Mouse (Mus musculus): ENCODE data around the gene Slc25a22.
A peak's percentile ranks its signal among the peaks of the same experiment; 100 is the strongest.

Gene Slc25a22

GRCm38 (mm10) chr7:141437178-141438120, at the start of gene Slc25a22:
Slc25a22 (minus strand) TSS chr7:141437892.
- DNase-seq (ENCODE audit: low read depth, low spot score): peak; percentile 88

GRCm38 (mm10) chr7:141487141-141487540, 49.4 kb upstream of the Slc25a22 start:
- no peak for DNase-seq (ENCODE audit: low read depth, low spot score)

DNA sequence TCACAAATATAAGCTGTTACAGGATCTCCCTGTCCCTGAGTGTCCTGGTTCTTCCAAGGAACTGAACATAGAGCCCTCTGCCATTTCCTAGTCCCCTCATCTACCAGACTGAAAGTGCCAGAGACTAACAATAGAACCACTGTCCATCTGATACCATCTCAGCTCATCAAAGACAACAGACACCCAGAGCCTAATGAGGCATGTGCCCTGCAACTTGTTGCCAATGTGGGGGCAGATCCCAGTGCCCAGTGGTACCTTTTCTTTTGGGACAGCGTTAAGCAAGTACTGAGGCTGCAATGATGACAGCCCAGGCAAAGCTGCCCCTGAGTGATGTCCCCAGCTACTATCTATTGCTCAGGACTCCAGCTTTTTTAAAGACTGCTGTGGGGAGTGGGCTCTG, 48.5 kb upstream of the Slc25a22 start:
- no peak for DNase-seq (ENCODE audit: low read depth, low spot score)

GRCm38 (mm10) chr7:141485606-141486005, 47.9 kb upstream of the Slc25a22 start:
- DNase-seq (ENCODE audit: low read depth, low spot score): no peak

DNA sequence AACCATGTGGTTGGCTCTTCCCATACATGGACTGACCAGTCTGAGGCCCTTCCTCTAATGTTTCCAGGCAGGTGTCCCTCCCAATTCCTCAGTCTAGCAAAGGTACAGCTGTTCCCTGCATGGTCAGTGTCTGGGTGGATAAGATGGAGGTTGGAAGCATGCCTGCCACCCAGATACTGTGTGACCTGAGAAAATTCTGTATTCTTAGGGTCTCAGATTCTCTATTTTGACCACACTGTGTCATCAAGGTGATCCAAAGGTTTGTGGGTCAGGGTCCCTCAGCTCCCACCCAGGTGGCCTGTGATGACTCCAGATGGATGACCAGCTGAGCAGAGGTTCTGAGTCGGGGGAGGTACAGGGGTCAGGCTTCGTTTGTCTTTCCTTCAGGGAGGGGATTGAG, 47.5 kb upstream of the Slc25a22 start:
- DNase-seq (ENCODE audit: low read depth, low spot score): no peak

DNA sequence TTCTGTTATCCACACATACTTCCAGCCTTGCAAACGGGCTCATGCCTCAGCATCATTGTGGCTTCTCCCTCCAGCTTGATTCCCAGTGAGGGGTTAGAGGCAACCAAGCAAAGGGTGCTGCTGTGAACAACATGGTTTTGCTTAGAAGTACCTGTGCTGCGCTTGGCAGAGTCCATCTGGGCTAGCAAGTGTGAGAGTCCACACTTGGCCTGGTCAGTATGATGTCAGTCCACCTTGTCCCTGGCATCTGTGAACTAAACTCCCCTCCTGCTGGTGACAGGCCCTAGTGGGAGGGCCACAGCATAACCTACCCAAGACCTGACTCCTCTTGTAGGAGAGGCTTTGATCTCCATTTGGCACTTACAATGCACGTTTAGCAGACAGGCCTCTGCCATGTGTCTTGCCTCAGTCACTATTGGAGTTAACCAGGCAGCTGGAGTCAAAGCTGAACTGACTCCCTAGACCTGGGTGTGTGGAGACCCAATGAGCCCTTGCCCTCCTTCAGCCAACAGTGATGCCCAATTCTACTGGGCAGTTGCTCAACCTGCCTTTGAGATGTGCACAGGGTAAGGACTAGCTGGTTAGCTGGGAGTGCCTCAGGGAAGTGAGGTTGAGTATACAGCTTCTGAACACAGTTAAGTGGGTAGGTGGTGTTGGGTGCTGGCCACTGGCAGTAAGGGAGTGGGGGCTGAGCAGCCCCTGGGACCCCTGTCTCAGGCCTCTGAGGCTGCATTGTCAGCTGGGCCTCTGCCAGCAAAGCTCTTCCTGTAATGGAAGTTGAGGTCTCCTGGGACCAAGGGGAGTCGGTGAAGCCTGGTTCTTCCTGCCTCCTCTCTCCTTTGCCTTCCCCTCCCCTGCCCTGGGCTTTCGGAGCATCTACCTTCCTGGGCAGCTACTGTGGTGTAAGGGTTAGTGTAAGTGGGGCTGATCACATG, 46.8 kb upstream of the Slc25a22 start:
- DNase-seq (ENCODE audit: low read depth, low spot score): no peak

DNA sequence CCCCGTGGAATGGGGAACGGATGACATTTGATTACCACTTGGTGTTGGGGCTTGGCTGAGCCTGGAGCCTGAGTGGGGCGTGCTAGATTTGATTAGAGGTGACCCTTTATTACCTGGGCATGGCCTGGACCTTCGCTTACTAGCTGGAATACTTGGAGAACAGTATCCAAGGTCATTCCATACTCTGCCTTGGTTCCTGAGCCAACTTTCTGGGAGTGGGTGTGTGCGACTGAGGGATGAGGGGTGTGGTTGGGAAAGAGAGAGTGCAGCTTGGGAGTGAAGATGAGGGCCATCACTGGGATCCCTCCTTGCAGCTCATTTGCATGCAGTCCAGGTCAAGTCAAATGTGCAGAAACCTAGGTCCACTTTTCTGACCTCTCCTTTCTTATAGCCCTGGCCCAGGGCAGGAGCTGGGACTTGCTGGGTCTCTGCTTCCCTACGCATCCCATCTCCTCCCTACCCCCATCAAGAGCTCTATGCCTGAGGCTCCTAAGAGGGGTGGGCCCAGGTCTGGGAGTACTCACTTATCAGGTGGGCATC, 45.5 kb upstream of the Slc25a22 start:
- no peak for DNase-seq (ENCODE audit: low read depth, low spot score)

DNA sequence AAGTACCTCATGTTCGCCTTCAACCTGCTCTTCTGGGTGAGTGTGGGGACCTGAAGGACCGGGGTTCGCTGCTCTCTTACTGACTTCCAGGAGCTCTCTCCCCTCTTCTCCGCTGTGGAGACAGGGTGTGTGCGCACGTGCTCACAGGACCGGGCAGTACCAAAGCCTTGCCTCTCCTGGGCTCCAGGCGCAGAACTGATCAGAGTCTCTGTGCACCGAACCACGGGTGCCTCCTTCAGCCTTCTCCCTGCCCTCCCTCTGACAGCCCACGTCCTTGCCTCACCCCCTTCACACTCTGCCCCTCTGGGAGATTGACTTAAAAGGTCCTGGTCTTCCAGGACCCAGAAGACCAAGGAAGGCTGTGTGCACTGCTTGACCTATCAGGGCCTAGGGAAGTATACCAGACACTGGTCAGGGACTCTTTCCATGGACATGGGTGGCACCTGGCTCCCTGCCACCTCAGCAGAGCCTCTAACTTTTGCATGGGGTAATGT, 44.9 kb upstream of the Slc25a22 start:
- DNase-seq (ENCODE audit: low read depth, low spot score): no peak

DNA sequence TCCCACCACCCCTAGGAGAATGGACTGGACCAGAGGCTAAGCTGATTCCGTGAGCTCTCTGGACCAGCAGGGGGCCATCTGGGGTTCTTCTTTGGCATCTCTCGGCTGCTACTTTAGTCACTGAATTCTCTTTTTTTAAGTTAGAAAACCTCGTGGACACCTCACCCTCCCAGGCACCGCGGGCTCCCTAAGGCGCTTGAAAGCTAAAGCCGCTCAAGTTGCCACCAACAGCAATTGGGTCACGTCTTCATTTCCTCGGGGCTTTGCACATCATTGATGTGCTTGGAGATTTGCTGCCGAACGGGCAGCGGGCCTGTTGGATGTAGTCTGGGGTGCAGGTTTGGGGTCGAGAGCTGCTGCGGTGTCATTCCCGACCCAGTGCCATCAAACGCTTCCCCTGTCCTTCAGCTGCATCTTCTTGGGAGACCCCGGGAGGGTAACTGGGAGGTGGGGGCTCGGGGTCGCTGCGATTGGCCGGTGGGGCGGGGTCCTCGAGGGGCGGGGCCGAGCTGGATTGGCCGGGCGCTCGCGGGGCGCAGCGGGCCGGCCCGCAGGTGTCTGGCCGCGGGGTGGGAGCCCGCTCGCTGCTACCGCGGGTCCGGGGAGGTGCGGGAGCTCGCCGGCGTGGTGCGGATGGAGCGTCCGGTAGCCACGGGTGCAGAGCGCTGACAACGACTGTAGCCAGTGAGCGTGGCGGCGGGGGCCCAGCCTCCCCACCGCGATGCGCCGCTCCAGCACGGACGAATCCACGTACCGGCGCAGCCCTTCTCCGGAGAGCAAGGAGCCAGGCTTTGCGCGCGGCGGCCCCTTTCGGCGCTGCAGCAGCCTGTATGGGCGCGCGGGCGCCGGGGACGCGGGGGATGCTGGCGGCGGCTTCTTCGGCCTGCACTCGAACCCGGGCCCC, 44.1 kb upstream of the Slc25a22 start:
- DNase-seq (ENCODE audit: low read depth, low spot score): peak; percentile 65

DNA sequence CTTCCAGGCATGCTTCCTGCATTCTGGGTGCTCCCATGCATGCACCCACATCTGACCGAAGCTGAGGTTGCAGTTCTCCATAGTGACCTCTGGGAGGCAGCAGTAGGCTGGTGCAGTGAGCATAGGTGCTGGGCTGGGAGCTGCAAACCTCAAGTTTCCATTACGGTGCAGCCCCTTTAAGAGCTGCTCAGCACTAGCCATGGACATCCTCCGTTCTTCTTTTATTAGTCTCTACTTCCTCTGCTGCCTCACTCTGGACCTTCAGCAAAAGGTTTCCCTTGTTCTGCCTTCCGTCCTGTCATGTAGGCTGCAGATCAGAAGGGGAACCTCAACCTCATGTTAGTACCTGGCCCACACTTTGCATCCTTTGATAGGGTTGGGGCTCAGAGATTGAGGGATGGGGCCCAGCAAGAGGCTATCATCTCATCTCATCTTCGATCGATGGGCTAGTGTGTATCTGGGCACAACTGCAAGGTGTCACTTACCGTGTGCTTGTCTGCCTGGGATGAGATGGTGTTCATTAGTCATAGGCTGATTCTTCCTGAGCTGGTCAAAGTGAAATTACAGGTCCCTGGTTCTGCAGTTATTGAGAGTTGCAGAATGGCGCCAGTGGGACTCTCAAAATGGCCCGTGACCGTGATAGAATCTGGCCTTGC, 43.3 kb upstream of the Slc25a22 start:
- peak; percentile 88 for DNase-seq (ENCODE audit: low read depth, low spot score)

DNA sequence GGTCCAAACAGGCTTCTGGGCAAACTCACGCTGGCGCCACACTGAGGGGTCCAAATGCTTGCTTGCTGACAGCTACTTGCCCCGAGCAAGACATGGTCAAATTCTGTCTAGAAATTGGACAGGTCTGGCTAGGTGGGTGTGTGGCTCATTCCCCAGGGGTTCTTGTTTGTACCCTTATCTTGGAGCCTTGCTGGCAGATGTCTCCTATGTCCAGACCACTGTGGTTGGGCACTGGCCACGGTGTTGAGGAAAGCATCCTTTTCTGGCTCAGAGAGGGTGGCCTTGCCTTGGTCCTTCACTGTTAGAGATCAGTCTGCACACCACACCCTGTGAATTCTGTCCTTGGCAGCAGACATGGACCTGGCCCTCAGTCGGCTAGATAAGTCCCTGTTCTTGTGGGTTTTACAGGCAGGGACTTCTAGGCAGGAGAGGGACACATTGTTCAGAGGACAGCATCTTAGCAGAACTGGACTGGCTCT, 40.6 kb upstream of the Slc25a22 start:
- DNase-seq (ENCODE audit: low read depth, low spot score): no peak

DNA sequence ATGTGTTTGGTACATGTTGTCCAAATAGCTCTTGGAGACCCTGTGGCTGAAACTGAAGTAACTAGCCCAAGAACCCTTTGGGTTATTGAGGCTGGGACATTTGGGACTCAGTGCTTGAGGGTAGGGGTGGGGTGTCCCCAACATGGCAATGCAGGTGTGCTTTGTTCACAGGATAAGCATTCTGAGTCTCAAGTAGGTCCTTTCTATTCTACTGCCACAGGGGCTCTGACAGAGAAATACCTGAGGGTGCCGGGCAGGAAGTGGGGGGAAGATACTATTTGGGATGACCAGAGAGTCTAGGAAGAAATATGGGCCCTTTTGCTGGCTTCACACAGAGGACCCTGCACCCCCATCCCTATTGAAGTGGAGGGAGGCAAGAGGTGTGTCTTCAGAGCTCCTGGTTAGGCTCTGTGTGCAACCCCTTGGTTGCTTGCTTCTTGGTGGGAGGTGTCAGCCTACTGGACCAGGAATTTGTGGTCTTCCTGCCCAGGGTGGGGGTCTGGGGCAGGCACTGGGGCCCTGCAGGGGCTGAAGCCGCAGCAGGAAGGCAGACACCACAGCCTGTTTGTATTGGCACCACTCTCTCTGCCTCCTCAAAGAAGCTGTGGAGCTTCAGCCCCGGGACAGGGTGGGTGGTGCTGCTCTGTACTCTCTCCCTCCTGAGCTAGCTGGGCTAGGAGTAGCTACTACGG, 40.0 kb upstream of the Slc25a22 start:
- no peak for DNase-seq (ENCODE audit: low read depth, low spot score)

DNA sequence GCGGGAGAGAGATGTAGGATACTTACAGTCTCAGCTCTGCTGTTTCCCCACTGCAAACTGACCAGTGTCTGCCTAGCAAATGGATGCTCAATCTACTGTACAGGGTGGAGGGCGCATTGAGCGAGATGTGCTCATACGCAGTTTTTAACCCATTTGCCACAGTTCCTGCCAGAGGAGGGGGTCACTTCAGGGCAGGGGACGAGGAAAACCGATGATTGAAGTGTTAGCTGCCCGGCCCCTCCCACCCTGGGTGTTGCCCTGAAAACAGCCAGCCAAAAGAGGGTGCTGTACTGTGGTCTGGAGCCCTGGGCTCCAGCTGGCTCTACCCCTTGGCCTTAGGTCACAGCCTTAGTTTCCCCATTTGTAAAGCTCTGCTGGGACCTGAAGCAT, 39.3 kb upstream of the Slc25a22 start:
- no peak for DNase-seq (ENCODE audit: low read depth, low spot score)

- peak; percentile 41 for DNase-seq (ENCODE audit: low read depth, low spot score)
Measured at GRCm38 (mm10) chr7:141476226-141476980, 38.7 kb upstream of the Slc25a22 start.

DNA sequence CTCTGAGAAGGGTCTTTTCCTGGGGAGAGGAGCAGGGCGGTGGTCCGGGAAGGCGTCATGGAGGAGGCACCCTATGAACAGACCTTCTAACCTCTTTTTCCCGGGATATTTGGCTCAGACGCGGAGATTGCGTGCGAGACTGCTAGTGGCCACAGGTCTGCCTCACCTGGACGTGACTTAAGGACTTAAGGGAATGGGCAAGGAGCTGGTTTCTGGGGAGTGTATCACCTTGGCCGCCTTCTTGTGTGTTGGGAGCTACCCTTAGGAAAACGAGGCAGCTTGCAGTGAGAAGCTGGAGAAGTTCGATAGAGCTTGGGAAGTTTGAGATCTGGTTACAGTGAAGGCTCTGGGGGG, 38.1 kb upstream of the Slc25a22 start:
- no peak for DNase-seq (ENCODE audit: low read depth, low spot score)

GRCm38 (mm10) chr7:141475011-141475804, 37.5 kb upstream of the Slc25a22 start, which contains the start of the genes Polr2l and Tspan4:
Polr2l (minus strand) TSS chr7:141475132.
Tspan4 (plus strand) TSS chr7:141475240.
- DNase-seq (ENCODE audit: low read depth, low spot score): peak; percentile 91

DNA sequence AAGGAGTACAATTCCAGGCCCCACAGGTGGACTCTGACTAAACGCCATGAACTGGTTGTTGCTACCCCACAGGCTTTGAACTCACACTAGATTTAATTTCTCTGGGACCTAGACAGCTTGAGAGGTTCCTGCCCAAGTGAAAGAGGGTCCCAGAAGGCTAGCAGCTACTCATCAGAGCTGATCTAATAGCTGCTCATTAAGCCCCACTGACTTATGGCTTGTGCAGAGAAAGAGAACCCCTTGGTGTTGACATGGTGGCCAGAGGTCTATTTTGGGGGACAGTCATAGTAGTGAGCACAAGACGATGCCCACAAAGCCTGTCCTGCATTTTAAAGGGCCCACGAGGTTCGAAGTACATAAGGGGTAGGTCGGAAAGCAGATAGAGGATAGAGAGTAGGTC, 36.5 kb upstream of the Slc25a22 start:
- no peak for DNase-seq (ENCODE audit: low read depth, low spot score)

GRCm38 (mm10) chr7:141472763-141473162, 35.1 kb upstream of the Slc25a22 start:
- DNase-seq (ENCODE audit: low read depth, low spot score): no peak

Data from CD4-positive helper T cell, adult 2 months (primary cell).